Mouse (Mus musculus) heart, postnatal 10 days (tissue): Measurements from ENCODE around the gene Tbc1d30. TPM values are rescaled to one million over a fixed set of nuclear protein-coding genes. Genes with fewer than 3 reads are reported as not detected.

Experiments
- DNase-seq, 2 experiments: peaks; one replicate each; pipeline ENCODE4 v3.0.0; 2021
- intact Hi-C: fragments of 180-260 bp; cut with DNase I; formaldehyde crosslinking; loops from one replicate; pipeline ENCODE4 v1.15.1; 2025
- total RNA-seq, 2 experiments: library from RNA; stranded (reverse); gene quantifications; 2 replicates each; pipeline ENCODE4 v1.2.3; 2021

Tbc1d30 gene
- total RNA-seq, 2 experiments from 2014 or later: 3.8 to 5.3 TPM

DNA sequence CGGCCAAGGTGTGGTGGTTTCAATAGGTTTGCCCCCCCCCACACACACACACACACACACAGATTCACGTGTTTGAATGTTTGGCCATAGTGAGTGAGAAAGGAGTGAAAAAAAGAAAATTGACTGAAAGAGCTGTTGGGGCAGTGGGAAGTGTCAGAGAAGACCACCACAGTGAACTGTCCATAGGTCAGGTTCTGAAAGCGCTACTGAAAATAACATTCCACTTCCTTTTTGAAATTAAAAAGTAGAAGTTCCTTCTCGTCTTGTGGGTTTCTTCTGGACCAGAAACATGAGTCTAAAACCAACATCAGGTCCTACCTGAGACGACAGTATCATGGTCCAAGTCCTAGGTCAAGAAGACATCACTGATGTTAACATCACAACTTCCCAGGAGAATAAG is 113.7 kb downstream of the Tbc1d30 start:
- no peak for DNase-seq
- intact Hi-C loops: no loop called here

GRCm38 (mm10) chr10:121235167-121235824 is 115.8 kb downstream of the Tbc1d30 start:
- no peak for DNase-seq
- intact Hi-C loops: no loop called here

DNA sequence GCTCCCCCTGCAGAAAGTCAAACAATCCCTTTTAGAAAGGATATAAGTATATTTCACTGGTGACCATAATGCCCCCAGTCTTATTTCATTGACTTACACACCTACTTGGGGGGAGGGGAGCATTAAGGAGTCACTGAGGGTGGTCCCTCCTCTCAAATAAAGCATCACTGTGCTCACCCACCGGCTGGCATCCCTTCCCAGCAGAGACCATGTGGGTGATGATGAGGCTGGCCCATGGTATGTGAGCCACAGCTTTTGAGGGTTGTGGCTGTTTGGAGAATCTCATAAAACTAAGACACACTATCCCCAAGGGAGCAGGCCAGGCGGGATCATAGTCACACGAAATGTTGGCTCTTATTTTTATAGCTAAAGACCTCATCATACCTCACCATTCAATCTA is 116.6 kb downstream of the Tbc1d30 start:
- no peak for DNase-seq
- intact Hi-C loops: no loop called here

GRCm38 (mm10) chr10:121228422-121228953 is 122.6 kb downstream of the Tbc1d30 start:
- DNase-seq: no peak
- intact Hi-C loops: no loop called here

- intact Hi-C loops: no loop called here
- DNase-seq: no peak
Measured at GRCm38 (mm10) chr10:121227988-121228409, 123.1 kb downstream of the Tbc1d30 start.

- intact Hi-C loops: no loop called here
Measured at GRCm38 (mm10) chr10:121227403-121227802, 123.7 kb downstream of the Tbc1d30 start.

DNA sequence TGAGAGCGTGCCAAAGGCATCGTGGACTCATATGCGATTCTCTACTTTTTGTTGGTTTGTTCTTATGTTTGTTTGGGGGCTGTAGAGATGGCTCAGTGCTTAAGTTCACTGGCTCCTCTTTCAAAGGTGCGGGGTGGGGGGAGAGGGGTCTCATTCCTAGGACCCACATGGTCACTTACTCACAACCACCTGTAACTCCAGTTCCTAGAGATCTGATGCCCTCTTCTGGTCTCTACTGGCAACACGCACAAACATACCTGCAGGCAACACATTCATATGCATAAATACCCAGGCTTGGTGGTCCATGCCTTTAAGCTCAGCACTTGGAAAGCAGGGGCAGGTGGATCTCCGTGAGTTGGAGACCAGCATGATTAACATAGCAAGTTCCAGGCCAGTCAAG is 125.4 kb downstream of the Tbc1d30 start:
- intact Hi-C loops: no loop called here
- no peak for DNase-seq

More at GRCm38 (mm10) chr10:121227403-121227802, 123.7 kb downstream of the Tbc1d30 start:
- DNase-seq: no peak

DNA sequence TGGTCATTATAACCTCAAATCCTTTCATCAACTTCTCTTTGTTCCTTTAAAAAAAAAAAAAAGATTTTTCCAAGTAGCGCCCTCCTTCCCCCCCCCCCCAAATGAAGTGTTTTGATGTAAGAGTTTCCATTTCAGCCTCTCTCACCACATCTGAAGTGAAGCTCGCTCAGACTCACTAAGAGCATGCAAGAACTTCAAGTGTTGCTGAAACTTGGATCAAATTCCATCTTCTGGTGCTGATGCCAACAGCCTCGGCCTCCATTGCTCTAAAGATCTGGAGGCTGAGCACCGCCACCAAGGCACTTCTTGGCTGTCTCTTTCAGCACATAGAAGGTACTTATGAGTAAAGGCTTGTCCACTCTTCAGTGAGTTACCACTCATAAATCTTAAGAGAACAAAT is 128.2 kb downstream of the Tbc1d30 start:
- intact Hi-C loops: no loop called here
- DNase-seq: no peak

- intact Hi-C loops: no loop called here
- DNase-seq: no peak
Measured at GRCm38 (mm10) chr10:121218616-121219015, 132.5 kb downstream of the Tbc1d30 start.

GRCm38 (mm10) chr10:121216804-121217203 is 134.3 kb downstream of the Tbc1d30 start:
- intact Hi-C loops: no loop called here
- DNase-seq: no peak

Other genes with a start within 250 kb of the Tbc1d30 start
- gene Gns, start 13.8 kb upstream of the Tbc1d30 start, total RNA-seq: 10 to 100 TPM; 72.7 to 78.3 TPM
- 100 to 1,000 TPM in 1 of 2 experiments, 10 to 100 TPM in 1; 98.8 to 116 TPM for gene Rassf3, start 125.1 kb upstream of the Tbc1d30 start, total RNA-seq
- 10 to 100 TPM; 17.3 to 19.5 TPM for gene Tbk1, start 235.5 kb upstream of the Tbc1d30 start, total RNA-seq